Mouse (Mus musculus): Measurements from ENCODE around the gene Rnf213.

GRCm38 (mm10) chr11:119395931-119396330 lies 3.0 kb downstream of the Rnf213 start:
- TF ChIP-seq POLR2A (IDR thresholded peaks at IDR 0.05; ENCODE audit: control insufficient read depth, extremely low read depth, insufficient read depth, low read length, poor library complexity): no peak
- TF ChIP-seq CTCF (IDR thresholded peaks at IDR 0.05; ENCODE audit: borderline replicate concordance, control insufficient read depth, extremely low read depth, insufficient read depth, low read length, poor library complexity): no peak

All from thymus, adult 2 months (tissue).